Mouse (Mus musculus) C2C12 (cell line): ENCODE data around the gene Gm7697. TPM values are rescaled to one million over a fixed set of nuclear protein-coding genes. Genes with fewer than 3 reads are reported as not detected.

Experiments
- polyA plus RNA-seq: library from polyadenylated mRNA; unstranded; fragments of >200 nt; fragmentation: generic; extraction: Trizol; gene quantifications from one replicate; pipeline ENCODE4 v1.2.1, GENCODE M21; 2012; ENCODE audit warnings: missing spikeins

The Gm7697 gene
- polyA plus RNA-seq, 1 experiment: not detected

Other genes with a start within 250 kb of the Gm7697 start
- gene Gm9495, start 69.4 kb downstream of the Gm7697 start, polyA plus RNA-seq: not detected
- 3.5 TPM for gene Zfp868, start 102.6 kb upstream of the Gm7697 start, polyA plus RNA-seq
- gene Zfp964, start 131.5 kb upstream of the Gm7697 start, polyA plus RNA-seq: 0.14 TPM
- gene Zfp869, start 187.7 kb upstream of the Gm7697 start, polyA plus RNA-seq: 5.2 TPM
- 0.42 TPM for gene Zfp963, start 227.0 kb upstream of the Gm7697 start, polyA plus RNA-seq